Mouse (Mus musculus): Measurements from ENCODE around the gene Olfr92. TPM values are rescaled to one million over a fixed set of nuclear protein-coding genes. Genes with fewer than 3 reads are reported as not detected.

Gene Olfr92
- total RNA-seq, 2 experiments from 2014 or later = not detected

DNA sequence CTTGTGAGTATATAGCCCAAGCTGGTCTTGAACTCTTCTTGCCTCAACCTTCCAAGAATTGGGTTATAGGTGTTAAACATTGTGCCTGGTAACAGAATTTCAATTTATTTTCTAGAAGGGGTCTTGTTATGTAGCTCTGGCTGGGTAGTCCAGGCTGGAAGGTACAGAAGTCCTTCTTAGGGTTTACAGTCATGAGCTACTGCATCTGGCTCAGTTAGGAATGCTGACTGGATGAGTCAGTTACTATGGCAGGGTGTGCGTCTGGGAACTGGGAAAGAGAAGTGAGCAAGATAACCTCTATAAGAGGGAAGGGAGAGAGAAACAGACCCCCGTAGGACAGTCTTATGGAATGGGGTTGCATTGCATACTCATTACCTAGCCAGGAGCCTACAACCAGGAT is 44.1 kb downstream of the Olfr92 start:
- no peak overlapping the region for H3K4me3 ChIP-seq
- no peak for TF ChIP-seq CTCF (IDR thresholded peaks at IDR 0.05)
- intact Hi-C loops (cut with DNase I) = no loop called here

DNA sequence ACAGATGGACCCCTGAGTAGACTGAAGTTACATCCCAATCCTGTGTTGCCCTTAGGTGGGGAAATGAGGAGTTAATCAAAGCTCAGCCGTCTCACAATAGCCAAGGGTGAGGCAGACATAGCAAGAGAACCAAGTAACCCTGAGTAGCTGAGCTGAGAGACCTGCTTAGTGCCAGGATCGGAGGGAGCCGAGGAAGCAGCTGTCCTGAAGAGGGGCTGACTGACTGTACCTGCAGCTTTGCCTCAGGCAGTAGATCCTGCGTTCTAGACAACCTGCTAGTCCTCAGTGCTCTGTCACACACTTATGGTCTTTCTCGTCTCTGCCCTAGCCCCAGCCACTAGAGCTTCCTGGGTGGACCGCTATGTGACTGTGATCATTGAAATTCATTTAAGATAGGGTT is 44.7 kb downstream of the Olfr92 start:
- Histone ChIP-seq H3K27ac (no peak overlapping the region), H3K4me3 (no peak overlapping the region)
- DNase-seq = no peak
- intact Hi-C loops (cut with DNase I) = no loop called here
- TF ChIP-seq CTCF (IDR thresholded peaks at IDR 0.05) = no peak

More for the DNA sequence above, 44.1 kb downstream of the Olfr92 start:
- no peak overlapping the region for H3K27ac ChIP-seq
- no peak for DNase-seq

DNA sequence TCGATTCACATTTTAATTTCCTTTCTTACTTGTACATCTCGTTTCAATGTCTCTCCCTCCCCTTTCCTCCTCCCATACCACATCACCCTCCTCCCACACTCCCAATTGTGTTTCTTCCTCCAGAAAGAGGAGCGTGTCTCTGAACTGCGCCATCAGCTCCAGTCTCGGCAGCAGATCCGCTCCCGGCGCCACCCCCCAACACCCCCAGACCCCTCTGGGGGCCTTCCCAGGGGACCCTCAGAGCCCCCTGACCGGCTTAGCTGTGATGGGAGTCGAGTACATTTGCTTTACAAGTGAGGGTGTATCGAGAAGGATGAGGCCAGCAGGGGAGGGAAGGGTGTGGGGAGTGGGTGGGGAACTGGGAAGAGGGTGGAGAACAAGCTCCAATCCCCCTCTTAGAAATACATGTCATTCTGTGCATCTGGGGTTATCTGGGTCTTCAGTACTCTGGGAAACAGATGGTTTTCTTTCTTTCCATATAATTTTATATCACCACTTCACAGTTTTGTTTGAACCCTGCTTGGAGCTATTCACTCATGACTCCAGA is 47.1 kb downstream of the Olfr92 start:
- Histone ChIP-seq H3K4me3 (no peak overlapping the region), H3K27ac (no peak overlapping the region)
- no peak for DNase-seq
- intact Hi-C loops (cut with DNase I) = no loop called here
- TF ChIP-seq CTCF (IDR thresholded peaks at IDR 0.05) = no peak

DNA sequence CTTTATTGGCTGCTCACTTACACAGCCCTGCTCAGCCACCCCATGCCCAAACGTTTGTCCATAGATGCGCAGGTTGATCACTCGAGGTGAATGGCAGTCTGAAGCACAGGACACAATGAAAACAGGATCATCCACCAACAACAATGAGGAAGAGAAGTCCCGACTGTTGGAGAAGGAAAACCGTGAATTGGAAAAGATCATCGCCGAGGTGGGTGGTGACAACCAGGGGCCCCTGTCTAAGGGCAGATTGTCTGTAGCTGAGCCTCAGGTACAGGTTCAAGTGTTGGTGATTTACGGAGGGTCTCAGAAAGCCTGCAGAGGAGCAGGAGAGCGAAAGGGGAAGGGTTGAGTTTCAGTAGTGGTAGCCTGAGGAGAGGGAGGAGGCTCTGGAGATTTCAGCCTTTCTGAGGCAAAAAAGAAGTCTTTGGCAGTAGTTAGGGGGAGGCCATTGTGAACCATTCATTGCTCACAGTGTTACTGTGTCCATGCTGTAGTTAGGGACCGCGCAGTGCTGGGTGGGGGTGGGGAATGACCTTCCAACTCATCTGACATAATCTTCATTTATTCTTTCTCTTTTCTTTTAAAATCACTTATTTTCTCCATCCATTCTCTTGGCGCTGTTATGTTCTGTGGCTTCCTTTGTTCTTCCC is 47.7 kb downstream of the Olfr92 start:
- DNase-seq = no peak
- H3K4me3 ChIP-seq = no peak overlapping the region
- intact Hi-C loops (cut with DNase I) = no loop called here
- no peak overlapping the region for H3K27ac ChIP-seq
- no peak for TF ChIP-seq CTCF (IDR thresholded peaks at IDR 0.05)

DNA sequence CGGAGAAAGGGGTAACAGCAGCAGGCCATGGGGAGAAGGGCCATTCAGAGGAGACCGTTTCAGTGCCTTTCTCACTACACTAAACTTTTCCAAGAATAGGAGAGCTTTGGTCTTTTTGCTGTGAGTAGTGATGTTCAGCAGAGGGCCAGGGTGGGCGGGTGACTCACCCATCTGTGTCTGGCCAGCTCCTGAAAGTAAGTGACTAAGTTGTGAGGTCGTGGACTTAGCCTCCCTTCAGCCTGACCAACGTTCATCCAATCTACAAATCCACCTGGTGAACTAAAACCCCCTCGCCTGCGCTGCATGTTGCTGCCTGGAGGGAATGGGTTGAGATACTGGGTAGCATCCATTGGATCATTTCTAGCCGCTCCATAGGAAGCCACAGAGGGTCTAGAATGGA is 49.8 kb downstream of the Olfr92 start:
- intact Hi-C loops (cut with DNase I) = no loop called here

DNA sequence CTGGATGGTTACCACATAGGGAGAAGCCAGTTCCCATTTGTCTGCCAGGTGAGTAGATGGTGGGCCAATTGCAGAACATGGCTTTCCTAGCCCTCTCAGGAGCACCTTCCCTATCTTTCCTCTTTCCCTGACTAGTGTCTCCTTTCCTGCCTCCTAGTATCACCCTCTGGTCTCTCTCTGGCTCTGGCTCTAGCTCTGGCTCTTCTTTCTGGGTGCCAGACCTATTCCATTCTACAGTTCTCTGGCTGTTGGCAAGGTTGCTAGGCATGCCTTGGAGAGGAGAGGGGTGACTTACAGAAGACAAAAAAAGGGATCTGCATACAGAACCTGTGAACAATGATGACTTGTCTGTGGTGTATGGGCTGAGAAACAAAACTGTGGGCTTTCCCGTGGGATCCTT is 52.0 kb downstream of the Olfr92 start:
- Histone ChIP-seq H3K4me3 (no peak overlapping the region), H3K27ac (no peak overlapping the region)
- intact Hi-C loops (cut with DNase I) = no loop called here
- DNase-seq = no peak
- no peak for TF ChIP-seq CTCF (IDR thresholded peaks at IDR 0.05)

More for the DNA sequence above, 49.8 kb downstream of the Olfr92 start:
- DNase-seq = no peak
- TF ChIP-seq CTCF (IDR thresholded peaks at IDR 0.05) = no peak
- H3K4me3 ChIP-seq = no peak overlapping the region
- H3K27ac ChIP-seq = no peak overlapping the region

DNA sequence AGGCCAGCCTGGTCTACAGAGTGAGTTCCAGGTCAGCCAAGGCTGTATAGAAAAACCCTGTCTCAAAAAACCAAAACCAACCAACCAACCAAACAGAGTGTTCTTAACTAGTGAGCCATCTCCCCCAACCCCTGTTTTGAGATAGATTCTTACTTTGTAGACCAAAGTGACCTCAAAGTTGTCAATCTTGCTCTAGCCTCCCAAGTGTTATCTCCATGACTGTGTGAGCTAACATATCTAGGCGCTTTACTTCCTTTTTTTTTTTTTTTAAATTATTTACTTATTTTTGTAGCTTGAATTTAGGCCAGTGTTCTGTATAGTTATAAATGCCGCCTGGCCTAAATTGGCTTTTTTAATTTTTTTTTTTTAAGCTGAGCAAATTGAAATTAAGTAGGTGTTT is 53.9 kb downstream of the Olfr92 start:
- intact Hi-C loops (cut with DNase I) = no loop called here
- H3K27ac ChIP-seq = no peak overlapping the region
- no peak for TF ChIP-seq CTCF (IDR thresholded peaks at IDR 0.05)
- no peak overlapping the region for H3K4me3 ChIP-seq
- no peak for DNase-seq

DNA sequence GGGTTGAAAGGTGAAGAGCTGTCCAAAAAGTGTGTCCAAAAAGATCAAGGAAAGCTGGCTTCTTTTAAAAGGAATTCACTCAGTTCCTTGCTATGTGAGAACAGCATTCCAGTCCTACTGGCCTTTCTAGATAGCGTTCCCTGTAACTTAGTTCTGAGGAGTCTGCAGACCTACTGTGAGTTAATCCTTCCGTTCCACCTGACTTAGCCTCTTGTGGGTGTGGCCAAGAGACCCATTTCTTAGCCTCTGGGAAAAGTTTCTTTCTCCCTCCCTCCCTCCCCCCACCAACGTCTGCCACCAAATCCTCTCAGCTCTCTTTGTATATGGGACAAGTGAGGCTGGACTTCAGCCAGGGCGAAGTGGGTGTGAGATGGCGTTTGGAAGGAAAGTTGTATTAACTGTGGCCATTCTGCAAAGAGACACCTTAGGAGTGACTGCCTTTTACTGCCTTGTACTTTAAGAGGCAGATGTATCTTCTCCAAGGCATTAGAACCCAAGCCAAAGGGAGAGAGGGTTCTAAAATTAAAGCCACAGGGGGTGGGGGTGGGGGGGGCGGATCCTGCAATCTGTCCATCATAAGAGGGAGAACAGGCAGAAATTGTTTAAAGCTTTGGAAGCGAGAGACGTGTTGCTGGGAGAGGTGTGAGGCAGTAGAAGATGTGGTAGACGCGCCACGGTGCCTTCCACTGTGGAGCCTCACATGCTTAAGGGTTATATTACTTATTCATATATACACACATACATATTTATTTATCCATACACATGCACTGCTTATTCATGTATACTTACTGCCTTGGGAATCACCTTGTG is 56.0 kb downstream of the Olfr92 start:
- intact Hi-C loops (cut with DNase I) = no loop called here
- Histone ChIP-seq H3K27ac (no peak overlapping the region), H3K4me3 (no peak overlapping the region)
- no peak for DNase-seq
- no peak for TF ChIP-seq CTCF (IDR thresholded peaks at IDR 0.05)

DNA sequence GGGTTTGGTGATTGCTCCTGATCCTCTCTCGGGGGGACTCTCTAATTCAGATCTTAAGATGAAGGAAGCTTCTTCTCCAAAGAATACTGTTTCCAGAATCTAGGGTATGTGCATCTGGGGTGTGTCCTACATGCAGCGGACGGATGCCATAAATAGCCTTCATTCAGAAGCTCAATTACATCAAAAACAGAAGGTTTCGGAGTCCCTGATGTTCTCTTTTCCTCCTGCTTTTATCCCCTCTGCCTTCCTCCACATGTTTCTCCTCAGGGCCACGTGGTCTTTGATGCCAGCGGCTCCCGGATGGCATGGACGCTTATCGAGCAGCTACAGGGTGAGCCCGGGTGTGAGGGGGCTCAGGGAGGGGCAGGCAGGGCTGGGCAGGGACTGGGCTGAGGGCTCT is 56.8 kb downstream of the Olfr92 start:
- H3K27ac ChIP-seq = no peak overlapping the region
- no peak for DNase-seq
- H3K4me3 ChIP-seq = no peak overlapping the region
- intact Hi-C loops (cut with DNase I) = no loop called here
- TF ChIP-seq CTCF (IDR thresholded peaks at IDR 0.05) = no peak

DNA sequence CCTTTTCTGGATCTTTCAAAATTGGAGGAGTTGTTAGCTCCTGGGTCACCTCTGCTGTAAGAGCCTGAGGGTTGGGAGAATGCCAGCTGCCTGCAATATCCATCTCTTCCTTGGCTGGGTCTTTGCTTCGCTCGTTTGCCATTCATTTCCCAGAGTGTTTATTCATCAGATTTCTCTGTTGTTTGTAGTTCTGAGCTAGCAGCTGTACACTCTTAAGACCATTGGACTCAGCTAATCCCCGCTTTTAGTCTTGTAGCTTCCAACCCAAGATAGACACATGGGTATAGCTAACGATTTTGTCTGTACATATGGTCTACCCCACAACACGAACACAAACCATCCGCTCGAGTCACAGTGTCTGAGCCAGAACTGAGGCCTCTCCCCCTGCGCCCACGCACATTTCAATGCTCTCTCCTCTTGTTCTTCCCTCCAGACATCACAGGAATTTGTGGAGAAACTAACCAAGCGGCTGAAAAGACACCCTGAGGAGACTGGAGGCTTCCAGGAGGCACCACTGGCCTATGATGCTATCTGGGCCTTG is 57.7 kb downstream of the Olfr92 start:
- Histone ChIP-seq H3K27ac (no peak overlapping the region), H3K4me3 (no peak overlapping the region)
- intact Hi-C loops (cut with DNase I) = no loop called here
- no peak for DNase-seq
- TF ChIP-seq CTCF (IDR thresholded peaks at IDR 0.05) = no peak

DNA sequence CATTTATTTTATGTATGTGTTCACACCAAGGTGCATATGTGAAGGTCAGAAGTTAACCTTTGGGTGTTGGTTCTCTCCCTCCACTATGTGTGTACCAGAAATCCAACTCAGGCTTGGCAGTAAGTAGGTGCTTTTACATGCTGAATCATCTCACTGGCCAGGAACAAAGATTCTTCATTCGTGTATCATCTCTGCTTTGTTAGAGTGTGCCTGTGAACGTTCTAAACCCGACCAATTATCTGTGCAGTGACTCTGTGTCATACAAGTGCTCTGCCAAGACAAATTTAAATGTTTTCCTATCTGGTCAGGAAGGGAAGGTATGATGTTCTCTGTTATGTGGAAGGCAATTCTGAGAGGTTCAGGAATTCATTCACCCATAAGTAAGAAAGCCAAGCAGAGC is 58.5 kb downstream of the Olfr92 start:
- Histone ChIP-seq H3K4me3 (no peak overlapping the region), H3K27ac (no peak overlapping the region)
- TF ChIP-seq CTCF (IDR thresholded peaks at IDR 0.05) = no peak
- DNase-seq = no peak
- intact Hi-C loops (cut with DNase I) = no loop called here

Other genes with a start within 250 kb of the Olfr92 start
- not detected for gene Trim40, start 230.0 kb downstream of the Olfr92 start, total RNA-seq (2021)
- not detected for gene Trim31, start 222.0 kb downstream of the Olfr92 start, total RNA-seq (2021)
- under 1 TPM; 0.14 to 0.33 TPM for gene Rnf39, start 177.2 kb downstream of the Olfr92 start, total RNA-seq (2021)
- 10 to 100 TPM; 52.2 to 57.7 TPM for gene Ppp1r11, start 168.3 kb downstream of the Olfr92 start, total RNA-seq (2021)
- gene Znrd1, start 161.5 kb downstream of the Olfr92 start, total RNA-seq (2021) = 10 to 100 TPM; 17.7 to 23.6 TPM
- gene Znrd1as, start 161.5 kb downstream of the Olfr92 start, total RNA-seq (2021) = 10 to 100 TPM; 18.2 to 22.4 TPM
- under 1 TPM in 1 of 2 experiments, not detected in 1; 0.45 TPM for gene 2410137M14Rik, start 138.9 kb downstream of the Olfr92 start, total RNA-seq (2021)
- under 1 TPM in 1 of 2 experiments, not detected in 1; 0.10 TPM for gene H2-M5, start 130.6 kb downstream of the Olfr92 start, total RNA-seq (2021)
- 1 to 10 TPM in 1 of 2 experiments, under 1 TPM in 1; 0.23 to 1.3 TPM for gene Zfp57, start 118.9 kb downstream of the Olfr92 start, total RNA-seq (2021)
- gene Mog, start 96.7 kb downstream of the Olfr92 start, total RNA-seq (2021) = not detected
- gene Gabbr1, start 74.1 kb downstream of the Olfr92 start, total RNA-seq (2021) = 1 to 10 TPM; 8.5 to 9.1 TPM
- gene Olfr90, start 31.6 kb downstream of the Olfr92 start, total RNA-seq (2021) = not detected
- gene Olfr91, start 21.8 kb downstream of the Olfr92 start, total RNA-seq (2021) = not detected
- gene Olfr93, start 41.4 kb upstream of the Olfr92 start, total RNA-seq (2021) = not detected
- gene Ubd, start 73.8 kb upstream of the Olfr92 start, total RNA-seq (2021) = not detected
- gene Olfr94, start 80.9 kb upstream of the Olfr92 start, total RNA-seq (2021) = not detected
- gene Olfr95, start 93.0 kb upstream of the Olfr92 start, total RNA-seq (2021) = not detected
- gene Olfr96, start 100.1 kb upstream of the Olfr92 start, total RNA-seq (2021) = not detected
- gene Olfr97, start 117.2 kb upstream of the Olfr92 start, total RNA-seq (2021) = not detected
- gene Olfr98, start 143.7 kb upstream of the Olfr92 start, total RNA-seq (2021) = not detected
- gene H2-M3, start 150.1 kb upstream of the Olfr92 start, total RNA-seq (2021) = 1 to 10 TPM in 1 of 2 experiments, under 1 TPM in 1; 0.77 to 1.6 TPM
- not detected for gene Olfr99, start 163.4 kb upstream of the Olfr92 start, total RNA-seq (2021)
- not detected for gene Olfr101, start 184.2 kb upstream of the Olfr92 start, total RNA-seq (2021)
- not detected for gene Olfr102, start 197.0 kb upstream of the Olfr92 start, total RNA-seq (2021)
- gene Olfr103, start 219.6 kb upstream of the Olfr92 start, total RNA-seq (2021) = not detected
- not detected for gene Olfr104-ps, start 239.5 kb upstream of the Olfr92 start, total RNA-seq (2021)

Measured in gastrocnemius, adult 2 months (tissue).